Mouse (Mus musculus) adrenal gland, adult (tissue): ENCODE data around the gene Garnl3.

Source experiments
- DNase-seq, 2 experiments: peaks; one replicate each; pipeline ENCODE4 v3.0.0; 2022 to 2023; ENCODE audit warnings: low spot score in 1 of 2; ENCODE audit not compliant: inconsistent age in 2 of 2

Gene Garnl3

GRCm38 (mm10) chr2:32979675-32980074 is 151.8 kb downstream of the Garnl3 start:
- no peak for DNase-seq

GRCm38 (mm10) chr2:32978675-32979074 is 152.8 kb downstream of the Garnl3 start:
- no peak for DNase-seq

GRCm38 (mm10) chr2:32977114-32977513 is 154.3 kb downstream of the Garnl3 start:
- no peak for DNase-seq

- DNase-seq = no peak
Measured at GRCm38 (mm10) chr2:32974216-32974615, 157.2 kb downstream of the Garnl3 start.

- no peak for DNase-seq
Measured at GRCm38 (mm10) chr2:32971235-32971634, 160.2 kb downstream of the Garnl3 start.

GRCm38 (mm10) chr2:32969326-32969725 is 162.1 kb downstream of the Garnl3 start:
- DNase-seq = no peak

GRCm38 (mm10) chr2:32968024-32968614 is 163.3 kb downstream of the Garnl3 start:
- DNase-seq = no peak

GRCm38 (mm10) chr2:32966689-32967631 is 164.5 kb downstream of the Garnl3 start:
- peak; percentile 92 to 97 for DNase-seq

GRCm38 (mm10) chr2:32966184-32966688 is 165.2 kb downstream of the Garnl3 start:
- DNase-seq = no peak

- no peak for DNase-seq
Measured at GRCm38 (mm10) chr2:32965511-32966183, 165.8 kb downstream of the Garnl3 start.

GRCm38 (mm10) chr2:32964659-32965457 is 166.6 kb downstream of the Garnl3 start:
- no peak for DNase-seq

GRCm38 (mm10) chr2:32963981-32964380 is 167.5 kb downstream of the Garnl3 start:
- no peak for DNase-seq

- DNase-seq = no peak
Measured at GRCm38 (mm10) chr2:32963544-32963943, 167.9 kb downstream of the Garnl3 start.

GRCm38 (mm10) chr2:32962875-32963220 is 168.6 kb downstream of the Garnl3 start:
- no peak for DNase-seq

GRCm38 (mm10) chr2:32962062-32962874 is 169.2 kb downstream of the Garnl3 start:
- DNase-seq = peak in 1 of 2 experiments; percentile 64

- DNase-seq = peak; percentile 95 to 99
Measured at GRCm38 (mm10) chr2:32961192-32961995, 170.1 kb downstream of the Garnl3 start, which contains the start of the genes Rpl12 and Lrsam1. TSS of gene Rpl12 (plus strand) at chr2:32961559. TSS of gene Lrsam1 (minus strand) at chr2:32961614.

GRCm38 (mm10) chr2:32960273-32960672 is 171.2 kb downstream of the Garnl3 start:
- DNase-seq = no peak

- DNase-seq = no peak
Measured at GRCm38 (mm10) chr2:32957344-32957743, 174.1 kb downstream of the Garnl3 start.

- no peak for DNase-seq
Measured at GRCm38 (mm10) chr2:32954581-32954980, 176.9 kb downstream of the Garnl3 start.
